Mouse (Mus musculus) midbrain, embryonic 16.5 days (tissue): ENCODE measurements at regions not wholly inside any gene's neighbourhood (a gene's known extent, or its start where the extent isn't known, plus 50 kb on each side); places are given as distances from the start of the nearest gene placed in this dataset.

ENCODE experiments used
- ATAC-seq: fragments of 200-750 bp; cut with Nextera tagmentation; 2 replicates; pipeline ENCODE4 v1.8.0; 2017; ENCODE audit warnings: moderate TSS enrichment
- H3K27ac ChIP-seq: fragments of 300-500 bp; sonication (generic); 2 replicates; pipeline ENCODE4 v1.5.1; 2014; ENCODE audit warnings: mild to moderate bottlenecking, low read length, mixed read lengths
- H3K27me3 ChIP-seq: fragments of 300-500 bp; sonication (generic); 2 replicates; pipeline ENCODE4 v1.6.1; 2014; ENCODE audit warnings: low read depth, low read length, mixed read lengths; ENCODE audit not compliant: control insufficient read depth, insufficient read depth
- H3K36me3 ChIP-seq: fragments of 300-500 bp; sonication (generic); 2 replicates; pipeline ENCODE4 v1.6.1; 2014; ENCODE audit warnings: mild to moderate bottlenecking, low read length, moderate library complexity, mixed read lengths; ENCODE audit not compliant: control insufficient read depth, insufficient read depth
- H3K4me1 ChIP-seq: fragments of 300-500 bp; sonication (generic); 2 replicates; pipeline ENCODE4 v1.6.1; 2014; ENCODE audit warnings: mild to moderate bottlenecking, low read length, mixed read lengths; ENCODE audit not compliant: control insufficient read depth, insufficient read depth
- H3K4me2 ChIP-seq: fragments of 300-500 bp; sonication (generic); 2 replicates; pipeline ENCODE4 v1.6.1; 2014; ENCODE audit warnings: mild to moderate bottlenecking, low read length, mixed read lengths
- H3K4me3 ChIP-seq: fragments of 300-500 bp; sonication (generic); 2 replicates; pipeline ENCODE4 v1.5.1; 2014; ENCODE audit warnings: low read depth, mild to moderate bottlenecking, low read length, moderate library complexity, mixed read lengths
- H3K9ac ChIP-seq: fragments of 300-500 bp; sonication (generic); 2 replicates; pipeline ENCODE4 v1.6.1; 2014; ENCODE audit warnings: low read depth, low read length, mixed read lengths
- H3K9me3 ChIP-seq: fragments of 300-500 bp; sonication (generic); replicated peaks from 2 replicates; pipeline ENCODE4 v1.6.1; 2014; ENCODE audit warnings: mild to moderate bottlenecking, low read length, mixed read lengths; ENCODE audit not compliant: control insufficient read depth, poor library complexity, severe bottlenecking
- WGBS: fragments of 180-500 bp; shearing (Covaris S2); extraction: QIAGEN DNeasy Blood & Tissue Kit; methylation state at CpG from one replicate; pipeline ENCODE4 v1.1.7; 2014; 5-methylcytosine and 5-hydroxymethylcytosine counted together

GRCm38 (mm10) chr12:58334163-58334562 lies 65.1 kb upstream of the Clec14a start:
- Histone ChIP-seq H3K4me1 (no peaks in the 10 kb centered on the region), H3K36me3 (no peaks in the 10 kb centered on the region), H3K4me2 (no peak overlapping the region), H3K27ac (no peak overlapping the region), H3K9me3 (no peaks in the 10 kb centered on the region), H3K4me3 (no peak overlapping the region), H3K27me3 (no peaks in the 10 kb centered on the region), H3K9ac (no peak overlapping the region)
- no peak for ATAC-seq

- Histone ChIP-seq H3K4me3 (no peak overlapping the region), H3K27me3 (no peaks in the 10 kb centered on the region), H3K36me3 (no peaks in the 10 kb centered on the region), H3K9ac (no peak overlapping the region), H3K27ac (no peak overlapping the region), H3K4me1 (no peaks in the 10 kb centered on the region), H3K9me3 (no peaks in the 10 kb centered on the region), H3K4me2 (no peak overlapping the region)
- ATAC-seq: no peak
- WGBS: 89% methylated on average over 2 of the region's 2 CpGs
These were observed 60.8 kb upstream of the Clec14a start for GRCm38 (mm10) chr12:58329913-58330312.

DNA sequence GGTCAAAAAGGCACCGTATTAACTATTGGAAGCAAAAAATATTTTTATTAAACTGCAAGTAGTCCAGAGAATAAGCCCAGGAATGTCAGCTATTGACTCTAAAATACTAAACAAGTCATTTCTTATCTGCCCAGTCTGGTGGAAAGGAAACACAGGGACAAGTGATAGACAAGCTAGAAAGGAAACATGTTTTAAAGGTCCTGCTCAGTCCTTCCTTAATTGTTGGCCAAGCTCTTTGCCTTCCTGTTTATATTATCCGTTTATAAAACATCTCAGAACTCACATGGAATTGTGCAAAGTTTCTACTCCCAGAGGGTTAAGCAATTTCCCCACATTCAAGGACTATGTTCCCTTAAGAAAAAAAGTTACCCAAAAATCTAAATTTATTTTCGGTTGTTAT lies 54.9 kb upstream of the Clec14a start:
- no peak for ATAC-seq
- Histone ChIP-seq H3K27me3 (no peaks in the 10 kb centered on the region), H3K9me3 (no peaks in the 10 kb centered on the region), H3K4me1 (no peaks in the 10 kb centered on the region), H3K4me2 (no peak overlapping the region), H3K27ac (no peak overlapping the region), H3K4me3 (no peak overlapping the region), H3K9ac (no peak overlapping the region), H3K36me3 (no peaks in the 10 kb centered on the region)
- 87% methylated on average over 3 of the region's 3 CpGs for WGBS
